Mouse (Mus musculus) midbrain, embryonic 11.5 days (tissue): ENCODE data around the gene Myl9. TPM values are rescaled to one million over a fixed set of nuclear protein-coding genes. Genes with fewer than 3 reads are reported as not detected.
A peak's percentile ranks its signal among the peaks of the same experiment; 100 is the strongest.

Experiments used
- ATAC-seq: fragments of 200-750 bp; cut with Nextera tagmentation; 2 replicates; pipeline ENCODE4 v1.8.0; 2017; ENCODE audit warnings: moderate TSS enrichment, moderate library complexity; ENCODE audit not compliant: low FRiP score
- DNase-seq: peaks from one replicate; pipeline ENCODE4 v3.0.0; 2015; ENCODE audit warnings: low spot score; ENCODE audit errors: missing footprints
- H3K27ac ChIP-seq: fragments of 300-500 bp; sonication (generic); 2 replicates; pipeline ENCODE4 v1.5.1; 2014; ENCODE audit warnings: low read depth, low read length
- H3K27me3 ChIP-seq: fragments of 300-500 bp; sonication (generic); 2 replicates; pipeline ENCODE4 v1.6.1; 2014; ENCODE audit warnings: mild to moderate bottlenecking, low read length, moderate library complexity, mixed read lengths; ENCODE audit not compliant: control insufficient read depth, insufficient read depth
- H3K36me3 ChIP-seq: fragments of 300-500 bp; sonication (generic); 2 replicates; pipeline ENCODE4 v1.6.1; 2014; ENCODE audit warnings: mild to moderate bottlenecking, low read length, moderate library complexity, mixed read lengths; ENCODE audit not compliant: control insufficient read depth, insufficient read depth
- H3K4me1 ChIP-seq: fragments of 300-500 bp; sonication (generic); 2 replicates; pipeline ENCODE4 v1.6.1; 2014; ENCODE audit warnings: low read length; ENCODE audit not compliant: control insufficient read depth, insufficient read depth
- H3K4me2 ChIP-seq: fragments of 300-500 bp; sonication (generic); 2 replicates; pipeline ENCODE4 v1.6.1; 2014; ENCODE audit warnings: mild to moderate bottlenecking, moderate library complexity
- H3K4me3 ChIP-seq: fragments of 300-500 bp; sonication (generic); 2 replicates; pipeline ENCODE4 v1.5.1; 2014; ENCODE audit warnings: low read depth, low read length
- H3K9ac ChIP-seq: fragments of 300-500 bp; sonication (generic); 2 replicates; pipeline ENCODE4 v1.6.1; 2014; ENCODE audit warnings: low read length
- H3K9me3 ChIP-seq: fragments of 300-500 bp; sonication (generic); 2 replicates; pipeline ENCODE4 v1.6.1; 2016; ENCODE audit warnings: low read length; ENCODE audit not compliant: control insufficient read depth
- WGBS: fragments of 180-500 bp; shearing (Covaris S2); extraction: QIAGEN DNeasy Blood & Tissue Kit; methylation state at CpG from one replicate; pipeline ENCODE4 v1.1.7; 2014; 5-methylcytosine and 5-hydroxymethylcytosine counted together
- polyA plus RNA-seq: library from polyadenylated mRNA; unstranded; fragments of >200 nt; fragmentation: Nextera tagmentation; extraction: Ambion mirVana; gene quantifications from 2 replicates; pipeline ENCODE4 v1.2.1, GENCODE M21; 2014

Gene Myl9
- polyA plus RNA-seq, 1 experiment from 2014 or later = 118 TPM

- Histone ChIP-seq H3K4me1 (peaks cover 18% of the 10 kb centered on the region), H3K27me3 (peaks cover 8% of the 10 kb centered on the region), H3K4me2 (no peak overlapping the region), H3K9me3 (no peaks in the 10 kb centered on the region), H3K36me3 (no peaks in the 10 kb centered on the region), H3K9ac (no peak overlapping the region), H3K4me3 (no peak overlapping the region), H3K27ac (no peak overlapping the region)
- DNase-seq = peak; percentile 56
- WGBS = 60% methylated on average over 2 of the region's 2 CpGs
- ATAC-seq = no peak
Measured at GRCm38 (mm10) chr2:156779488-156779887, 4.3 kb downstream of the Myl9 start.

GRCm38 (mm10) chr2:156780129-156780528 lies 4.9 kb downstream of the Myl9 start:
- DNase-seq = no peak
- H3K4me3 ChIP-seq = no peak overlapping the region
- H3K4me1 ChIP-seq = peaks cover 11% of the 10 kb centered on the region
- no peak for ATAC-seq
- no peaks in the 10 kb centered on the region for H3K9me3 ChIP-seq
- no peak overlapping the region for H3K9ac ChIP-seq
- H3K36me3 ChIP-seq = no peaks in the 10 kb centered on the region
- H3K27ac ChIP-seq = no peak overlapping the region
- 74% methylated on average over 9 of the region's 9 CpGs for WGBS
- H3K4me2 ChIP-seq = no peak overlapping the region
- peaks cover 8% of the 10 kb centered on the region for H3K27me3 ChIP-seq

DNA sequence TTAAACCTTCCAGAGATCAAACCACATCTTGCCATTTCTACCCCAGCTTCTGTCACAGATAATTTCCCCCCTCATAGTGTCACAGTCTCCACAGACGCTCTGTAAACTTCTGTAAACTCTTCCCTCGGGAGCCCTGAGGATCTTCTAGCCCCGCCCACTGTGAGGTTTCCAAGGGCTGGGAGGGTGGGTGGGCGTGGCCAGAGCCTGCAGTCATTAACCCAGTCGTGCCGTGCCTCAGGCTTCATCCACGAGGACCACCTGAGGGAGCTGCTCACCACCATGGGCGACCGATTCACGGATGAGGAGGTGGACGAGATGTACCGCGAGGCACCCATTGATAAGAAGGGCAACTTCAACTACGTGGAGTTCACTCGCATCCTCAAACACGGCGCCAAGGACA lies 5.5 kb downstream of the Myl9 start:
- H3K9me3 ChIP-seq = no peaks in the 10 kb centered on the region
- no peaks in the 10 kb centered on the region for H3K36me3 ChIP-seq
- H3K4me3 ChIP-seq = no peak overlapping the region
- H3K4me2 ChIP-seq = peak overlapping the region; percentile 22; the same call in 1 of the 2 replicates
- peaks cover 4% of the 10 kb centered on the region; the same call in 1 of the 2 replicates for H3K27me3 ChIP-seq
- DNase-seq (peak; percentile 81), ATAC-seq (peak; percentile 57; the same call in 1 of the 2 replicates)
- H3K27ac ChIP-seq = no peak overlapping the region
- 15% methylated on average over 17 of the region's 17 CpGs for WGBS
- H3K9ac ChIP-seq = no peak overlapping the region
- H3K4me1 ChIP-seq = peaks cover 6% of the 10 kb centered on the region

DNA sequence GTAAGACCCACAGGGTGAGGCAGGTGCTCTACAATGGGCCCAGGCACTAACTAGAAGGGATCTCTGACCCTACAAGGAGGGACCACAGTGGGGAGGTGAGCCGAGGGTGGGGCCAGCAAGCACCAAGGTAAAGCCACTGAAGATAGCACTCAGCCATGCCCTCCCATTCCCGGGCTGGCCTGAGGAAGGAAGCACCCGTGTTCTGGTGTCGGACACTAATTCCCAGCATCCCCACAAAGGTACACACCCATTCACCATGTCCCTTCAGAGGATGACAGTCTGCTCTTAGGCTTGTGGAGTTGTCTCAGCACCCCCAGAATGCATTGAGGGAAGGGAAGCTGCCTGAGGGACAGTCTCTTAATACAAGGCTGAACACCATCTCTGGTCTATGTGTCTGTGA lies 6.1 kb downstream of the Myl9 start:
- H3K9me3 ChIP-seq = no peaks in the 10 kb centered on the region
- DNase-seq (peak; percentile 21), ATAC-seq (peak; percentile 40; the same call in 1 of the 2 replicates)
- WGBS = 68% methylated on average over 4 of the region's 4 CpGs
- peak overlapping the region; percentile 22; the same call in 1 of the 2 replicates for H3K4me2 ChIP-seq
- no peaks in the 10 kb centered on the region for H3K36me3 ChIP-seq
- H3K27me3 ChIP-seq = no peaks in the 10 kb centered on the region; the same call in 1 of the 2 replicates
- peaks cover 6% of the 10 kb centered on the region; the same call in 1 of the 2 replicates for H3K4me1 ChIP-seq
- no peak overlapping the region for H3K27ac ChIP-seq
- H3K9ac ChIP-seq = no peak overlapping the region
- H3K4me3 ChIP-seq = no peak overlapping the region

DNA sequence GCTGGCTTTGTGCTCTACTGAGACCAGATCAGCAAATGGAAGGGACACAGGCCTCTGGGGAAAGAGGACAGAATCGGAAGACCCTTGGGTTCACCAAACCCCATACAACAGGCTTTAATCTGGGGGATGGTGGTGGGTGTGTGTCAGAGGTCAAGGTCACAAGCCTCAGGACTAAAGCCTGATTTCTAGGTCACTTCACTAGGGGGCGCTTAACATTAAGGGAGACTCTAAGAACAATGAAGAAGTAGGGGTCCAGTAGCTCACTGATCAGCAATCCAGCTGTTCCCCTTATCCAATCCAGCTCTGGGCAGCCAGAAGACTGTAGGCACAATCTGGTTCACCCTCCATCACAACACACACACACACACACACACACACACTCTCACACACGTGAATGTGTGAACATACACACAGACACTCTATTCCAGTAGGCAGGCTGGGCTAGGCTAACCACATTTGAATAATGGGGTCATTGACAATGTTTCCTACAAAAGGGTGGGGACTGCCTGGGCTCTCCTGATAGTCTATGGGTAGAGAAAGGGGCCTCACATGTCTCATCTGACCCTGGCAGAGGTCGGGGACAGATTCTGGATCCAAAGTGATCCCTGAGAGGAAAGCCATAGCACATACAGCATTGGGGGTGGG lies 6.7 kb downstream of the Myl9 start:
- Histone ChIP-seq H3K27me3 (no peaks in the 10 kb centered on the region), H3K36me3 (no peaks in the 10 kb centered on the region), H3K4me3 (no peak overlapping the region), H3K27ac (no peak overlapping the region), H3K4me1 (peaks cover 6% of the 10 kb centered on the region; the same call in 1 of the 2 replicates), H3K4me2 (no peak overlapping the region), H3K9ac (no peak overlapping the region), H3K9me3 (no peaks in the 10 kb centered on the region)
- 61% methylated on average over 4 of the region's 4 CpGs for WGBS
- DNase-seq = peak; percentile 69
- ATAC-seq = no peak

DNA sequence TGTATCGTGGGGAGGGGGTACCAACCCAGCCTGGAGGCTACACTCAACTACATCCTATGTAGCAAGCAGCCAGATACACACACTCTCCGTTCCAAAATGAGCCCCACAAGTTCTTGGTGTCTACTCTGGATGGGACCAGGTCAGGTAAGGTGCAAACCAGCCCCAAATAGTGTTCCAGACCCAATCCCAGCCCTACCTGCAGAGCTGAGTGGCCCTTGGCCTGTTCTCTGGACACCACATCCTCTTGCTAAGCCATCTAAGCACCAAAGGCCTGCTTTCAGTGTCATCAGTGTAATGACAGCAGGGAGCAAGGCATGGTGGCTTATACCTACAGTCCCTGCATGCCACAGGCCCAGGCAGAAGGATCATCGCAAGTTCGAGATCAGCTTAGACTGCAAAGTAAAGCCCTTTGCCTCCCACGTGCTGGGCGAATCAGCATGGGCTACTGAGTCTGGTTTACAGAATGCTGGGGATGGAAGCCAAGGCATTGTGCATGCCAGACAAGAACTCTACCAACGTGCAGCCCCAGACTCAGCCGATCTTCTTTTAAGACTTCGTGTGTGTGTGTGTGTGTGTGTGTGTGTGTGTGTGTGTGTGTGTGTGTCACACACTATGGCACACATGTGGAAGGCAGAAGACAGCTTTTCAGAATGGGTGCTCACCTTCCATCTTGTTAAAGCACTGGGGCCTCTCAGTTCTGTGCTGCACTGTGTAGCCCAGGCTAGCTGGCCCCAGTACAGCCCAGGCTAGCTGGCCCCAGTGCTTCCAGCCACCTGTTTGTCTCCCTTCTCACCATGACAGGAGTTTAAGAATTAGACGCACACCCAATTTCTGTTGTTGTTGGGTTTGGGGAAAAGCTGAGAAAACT lies 7.5 kb downstream of the Myl9 start:
- H3K9ac ChIP-seq = no peak overlapping the region
- peaks cover 6% of the 10 kb centered on the region; the same call in 1 of the 2 replicates for H3K4me1 ChIP-seq
- WGBS = 81% methylated on average over 10 of the region's 10 CpGs
- no peaks in the 10 kb centered on the region for H3K36me3 ChIP-seq
- H3K4me2 ChIP-seq = no peak overlapping the region
- DNase-seq (peak; percentile 67), ATAC-seq (no peak)
- no peak overlapping the region for H3K4me3 ChIP-seq
- no peaks in the 10 kb centered on the region for H3K9me3 ChIP-seq
- H3K27ac ChIP-seq = no peak overlapping the region
- H3K27me3 ChIP-seq = no peaks in the 10 kb centered on the region

GRCm38 (mm10) chr2:156783349-156783728 lies 8.1 kb downstream of the Myl9 start:
- no peaks in the 10 kb centered on the region for H3K27me3 ChIP-seq
- no peak overlapping the region for H3K27ac ChIP-seq
- H3K9ac ChIP-seq = no peak overlapping the region
- no peaks in the 10 kb centered on the region for H3K9me3 ChIP-seq
- 86% methylated on average over 9 of the region's 9 CpGs for WGBS
- DNase-seq (peak; percentile 35), ATAC-seq (no peak)
- no peaks in the 10 kb centered on the region for H3K36me3 ChIP-seq
- H3K4me2 ChIP-seq = no peak overlapping the region
- H3K4me3 ChIP-seq = no peak overlapping the region
- peaks cover 6% of the 10 kb centered on the region; the same call in 1 of the 2 replicates for H3K4me1 ChIP-seq

DNA sequence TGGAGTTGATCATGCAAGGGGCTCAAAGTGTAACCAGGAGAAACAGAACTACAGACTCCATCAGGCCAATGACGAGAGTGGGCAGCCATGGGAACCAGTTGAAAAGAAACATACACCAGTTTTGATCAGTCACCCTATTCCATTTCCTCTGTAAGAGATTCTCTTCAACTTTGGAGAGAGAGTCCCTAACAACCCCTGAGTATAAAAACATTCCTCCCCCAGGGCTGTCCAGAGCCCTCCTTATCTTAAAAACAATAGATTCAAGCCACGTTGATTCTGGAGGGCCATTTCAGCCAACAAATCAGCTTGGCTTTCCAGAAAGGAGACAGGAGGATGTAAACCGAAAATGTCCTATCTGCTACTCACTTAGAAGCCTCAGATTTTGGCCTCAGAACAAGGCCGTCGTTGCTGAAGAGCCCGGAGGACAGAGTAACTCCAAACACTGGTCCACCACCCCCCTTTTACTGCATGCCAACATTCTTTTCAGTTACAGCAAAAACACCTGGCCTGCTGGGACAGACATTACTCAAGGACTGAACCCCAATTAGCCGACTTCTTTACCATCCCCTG lies 8.9 kb downstream of the Myl9 start:
- H3K27ac ChIP-seq = no peak overlapping the region
- peak; percentile 59 for DNase-seq
- H3K9ac ChIP-seq = no peak overlapping the region
- no peak overlapping the region for H3K4me2 ChIP-seq
- H3K4me1 ChIP-seq = peaks cover 6% of the 10 kb centered on the region; the same call in 1 of the 2 replicates
- no peak overlapping the region for H3K4me3 ChIP-seq
- no peaks in the 10 kb centered on the region for H3K27me3 ChIP-seq
- 81% methylated on average over 7 of the region's 7 CpGs for whole genome bisulfite sequencing
- H3K9me3 ChIP-seq = no peaks in the 10 kb centered on the region
- H3K36me3 ChIP-seq = no peaks in the 10 kb centered on the region
- ATAC-seq = no peak

- Histone ChIP-seq H3K9ac (no peak overlapping the region), H3K4me2 (no peak overlapping the region), H3K27me3 (no peaks in the 10 kb centered on the region), H3K27ac (no peak overlapping the region), H3K4me1 (peaks cover 6% of the 10 kb centered on the region; the same call in 1 of the 2 replicates), H3K9me3 (no peaks in the 10 kb centered on the region), H3K36me3 (no peaks in the 10 kb centered on the region), H3K4me3 (no peak overlapping the region)
- DNase-seq = no peak
- no peak for ATAC-seq
- WGBS = 87% methylated on average over 2 of the region's 2 CpGs
Measured at GRCm38 (mm10) chr2:156784891-156785290, 9.7 kb downstream of the Myl9 start.
